Mouse (Mus musculus): Measurements from ENCODE around the gene Ccdc171. TPM values are rescaled to one million over a fixed set of nuclear protein-coding genes. Genes with fewer than 3 reads are reported as not detected.
"Not testable (repeated sequence)": the region's sequence is repeated elsewhere in the genome, so short reads cannot be mapped to it uniquely, and the experiment has no call there.

Gene Ccdc171
- polyA plus RNA-seq, 1 experiment from 2014 or later, result 3.5 TPM

GRCm38 (mm10) chr4:83511083-83511482 is 14.3 kb upstream of the Ccdc171 start:
- no peak overlapping the region for H3K4me3 ChIP-seq
- H3K9me3 ChIP-seq (replicated peaks), result no peaks in the 10 kb centered on the region
- ATAC-seq (ENCODE audit: insufficient number of reproducible peaks, low FRiP score), result no peak
- no peaks in the 10 kb centered on the region for H3K36me3 ChIP-seq
- H3K4me1 ChIP-seq (replicated peaks), result 0 out of 2 replicates have a peak, but pooled peaks cover 4% of the 10 kb centered on the region
- H3K9ac ChIP-seq, result no peak overlapping the region
- H3K27me3 ChIP-seq (replicated peaks), result no peaks in the 10 kb centered on the region
- H3K27ac ChIP-seq (ENCODE audit: poor library complexity, severe bottlenecking), result no peak overlapping the region
- 44% methylated on average over 8 of the region's 8 CpGs for WGBS
- no peak overlapping the region for H3K4me2 ChIP-seq

GRCm38 (mm10) chr4:83512217-83512616 is 13.1 kb upstream of the Ccdc171 start:
- 0 out of 2 replicates have a peak, but pooled peaks cover 4% of the 10 kb centered on the region for H3K4me1 ChIP-seq (replicated peaks)
- 87% methylated on average over 3 of the region's 3 CpGs for WGBS
- ATAC-seq (ENCODE audit: insufficient number of reproducible peaks, low FRiP score), result no peak

DNA sequence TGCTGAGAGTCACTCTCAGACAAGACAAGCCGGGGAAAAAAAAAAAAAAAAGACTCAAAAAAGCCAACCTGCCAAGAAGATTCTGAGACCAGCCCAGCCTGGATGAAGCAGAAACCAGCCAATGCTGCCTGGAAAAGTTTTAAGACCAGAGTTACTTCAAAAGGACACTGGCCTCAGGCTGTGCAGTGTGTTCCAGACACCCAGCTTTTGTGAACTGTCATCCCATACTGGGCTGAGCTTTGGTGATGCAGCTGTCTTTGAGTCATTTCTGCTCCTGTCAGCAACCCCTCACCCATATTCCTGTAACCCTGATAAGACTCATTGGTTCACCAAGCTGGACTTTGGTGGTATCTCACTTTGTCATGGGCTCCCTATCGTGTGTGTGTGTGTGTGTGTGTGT is 12.7 kb upstream of the Ccdc171 start:
- ATAC-seq (ENCODE audit: insufficient number of reproducible peaks, low FRiP score), result no peak
- Histone ChIP-seq H3K9ac (no peak overlapping the region), H3K4me2 (no peak overlapping the region), H3K9me3 (replicated peaks) (no peaks in the 10 kb centered on the region), H3K4me3 (no peak overlapping the region), H3K27ac (ENCODE audit: poor library complexity, severe bottlenecking) (no peak overlapping the region), H3K36me3 (no peaks in the 10 kb centered on the region), H3K27me3 (replicated peaks) (no peaks in the 10 kb centered on the region), H3K4me1 (replicated peaks) (0 out of 2 replicates have a peak, but pooled peaks cover 4% of the 10 kb centered on the region)
- WGBS, result 37% methylated on average over 2 of the region's 2 CpGs

More at GRCm38 (mm10) chr4:83512217-83512616, 13.1 kb upstream of the Ccdc171 start:
- Histone ChIP-seq H3K36me3 (no peaks in the 10 kb centered on the region), H3K9ac (no peak overlapping the region), H3K27me3 (replicated peaks) (no peaks in the 10 kb centered on the region), H3K9me3 (replicated peaks) (no peaks in the 10 kb centered on the region), H3K4me2 (no peak overlapping the region), H3K4me3 (no peak overlapping the region), H3K27ac (ENCODE audit: poor library complexity, severe bottlenecking) (no peak overlapping the region)

DNA sequence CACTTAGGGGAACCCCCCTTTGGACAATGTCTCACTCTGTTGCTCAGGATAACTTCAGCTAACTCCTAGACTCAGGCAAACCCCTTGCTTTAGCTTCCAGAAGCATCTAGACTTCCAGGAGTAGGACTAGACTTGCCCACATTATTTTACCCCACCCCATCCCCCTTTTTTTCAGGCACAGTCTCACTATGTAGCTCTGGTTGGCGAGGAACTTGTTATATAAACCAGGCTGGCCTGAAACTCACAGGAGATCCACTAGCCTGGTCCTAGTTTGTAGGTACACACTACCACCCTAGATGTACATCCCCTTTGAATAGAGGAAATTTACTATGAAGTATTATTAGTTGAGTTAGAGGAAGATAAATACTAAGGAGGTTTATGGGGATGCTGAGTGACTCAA is 11.2 kb upstream of the Ccdc171 start:
- Histone ChIP-seq H3K9me3 (replicated peaks) (no peaks in the 10 kb centered on the region), H3K4me3 (no peak overlapping the region), H3K36me3 (no peaks in the 10 kb centered on the region), H3K9ac (no peak overlapping the region), H3K27ac (ENCODE audit: poor library complexity, severe bottlenecking) (no peak overlapping the region), H3K4me2 (no peak overlapping the region), H3K4me1 (replicated peaks) (0 out of 2 replicates have a peak, but pooled peaks cover 4% of the 10 kb centered on the region), H3K27me3 (replicated peaks) (no peaks in the 10 kb centered on the region)
- no peak for ATAC-seq (ENCODE audit: insufficient number of reproducible peaks, low FRiP score)
- WGBS, result 67% methylated on average over 1 of the region's 1 CpGs

- H3K27me3 ChIP-seq (replicated peaks), result no peaks in the 10 kb centered on the region
- no peak overlapping the region for H3K4me3 ChIP-seq
- H3K36me3 ChIP-seq, result no peaks in the 10 kb centered on the region
- H3K9ac ChIP-seq, result no peak overlapping the region
- H3K27ac ChIP-seq (ENCODE audit: poor library complexity, severe bottlenecking), result no peak overlapping the region
- no peak overlapping the region for H3K4me2 ChIP-seq
- ATAC-seq (ENCODE audit: insufficient number of reproducible peaks, low FRiP score), result no peak
- H3K9me3 ChIP-seq (replicated peaks), result no peaks in the 10 kb centered on the region
- 80% methylated on average over 10 of the region's 10 CpGs for WGBS
- 0 out of 2 replicates have a peak, but pooled peaks cover 4% of the 10 kb centered on the region for H3K4me1 ChIP-seq (replicated peaks)
Observed at GRCm38 (mm10) chr4:83514976-83515669, 10.2 kb upstream of the Ccdc171 start.

GRCm38 (mm10) chr4:83516144-83516543 is 9.2 kb upstream of the Ccdc171 start:
- H3K27ac ChIP-seq (ENCODE audit: poor library complexity, severe bottlenecking); ATAC-seq (ENCODE audit: insufficient number of reproducible peaks, low FRiP score); H3K9ac ChIP-seq; H3K4me1 ChIP-seq (replicated peaks); H3K9me3 ChIP-seq (replicated peaks); H3K4me3 ChIP-seq; H3K27me3 ChIP-seq (replicated peaks); H3K4me2 ChIP-seq; H3K36me3 ChIP-seq: not testable (repeated sequence)
- 81% methylated on average over 5 of the region's 6 CpGs for WGBS

DNA sequence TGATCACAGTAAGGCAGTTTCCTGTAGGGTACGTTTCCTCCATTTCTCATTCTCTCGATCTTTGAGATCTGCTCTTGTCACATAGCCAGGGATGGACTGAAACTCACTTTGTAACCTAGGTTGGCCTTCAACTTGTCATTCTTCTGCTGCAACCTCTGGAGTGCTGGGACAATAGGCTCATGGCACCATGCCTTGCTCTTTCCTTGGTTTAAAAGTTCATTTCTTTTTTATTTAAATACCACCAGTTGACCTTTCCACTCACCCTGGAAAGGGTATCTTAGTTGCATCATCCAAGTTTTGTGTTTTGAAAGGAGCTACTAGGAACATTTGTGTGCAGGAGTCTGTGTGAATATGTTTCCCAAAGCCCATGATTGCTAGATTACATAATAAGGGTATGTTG is 6.2 kb upstream of the Ccdc171 start:
- WGBS, result 81% methylated on average over 2 of the region's 2 CpGs

DNA sequence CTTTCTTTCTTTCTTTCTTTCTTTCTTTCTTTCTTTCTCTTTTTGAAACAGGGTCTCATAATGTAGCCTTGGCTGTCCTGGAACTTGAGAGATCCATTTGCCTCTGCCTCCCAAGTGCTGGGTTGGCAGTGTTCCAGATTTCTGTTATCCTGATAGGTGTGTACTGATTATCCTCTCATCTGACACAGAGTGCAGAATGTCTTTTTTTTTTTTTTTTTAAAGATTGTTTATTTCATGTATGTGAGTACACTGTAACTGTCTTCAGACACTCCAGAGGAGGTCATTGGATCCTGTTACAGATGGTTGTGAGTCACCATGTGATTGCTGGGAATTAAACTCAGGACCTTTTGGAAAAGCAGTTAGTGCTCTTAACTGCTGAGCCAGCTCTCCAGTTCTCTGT is 5.5 kb upstream of the Ccdc171 start:
- Histone ChIP-seq H3K4me1 (replicated peaks) (peaks cover 3% of the 10 kb centered on the region; the same call in 1 of the 2 replicates), H3K27ac (ENCODE audit: poor library complexity, severe bottlenecking) (no peak overlapping the region), H3K9me3 (replicated peaks) (no peaks in the 10 kb centered on the region), H3K9ac (no peak overlapping the region), H3K36me3 (no peaks in the 10 kb centered on the region), H3K4me3 (no peak overlapping the region), H3K4me2 (no peak overlapping the region), H3K27me3 (replicated peaks) (no peaks in the 10 kb centered on the region)
- no peak for ATAC-seq (ENCODE audit: insufficient number of reproducible peaks, low FRiP score)

More for the DNA sequence above, 6.2 kb upstream of the Ccdc171 start:
- Histone ChIP-seq H3K9me3 (replicated peaks) (no peaks in the 10 kb centered on the region), H3K36me3 (no peaks in the 10 kb centered on the region), H3K9ac (no peak overlapping the region), H3K27ac (ENCODE audit: poor library complexity, severe bottlenecking) (no peak overlapping the region), H3K4me2 (no peak overlapping the region), H3K4me1 (replicated peaks) (no peaks in the 10 kb centered on the region), H3K4me3 (no peak overlapping the region), H3K27me3 (replicated peaks) (no peaks in the 10 kb centered on the region)
- ATAC-seq (ENCODE audit: insufficient number of reproducible peaks, low FRiP score), result no peak

GRCm38 (mm10) chr4:83520308-83520707 is 5.0 kb upstream of the Ccdc171 start:
- no peak for ATAC-seq (ENCODE audit: insufficient number of reproducible peaks, low FRiP score)
- WGBS, result 75% methylated on average over 4 of the region's 4 CpGs

DNA sequence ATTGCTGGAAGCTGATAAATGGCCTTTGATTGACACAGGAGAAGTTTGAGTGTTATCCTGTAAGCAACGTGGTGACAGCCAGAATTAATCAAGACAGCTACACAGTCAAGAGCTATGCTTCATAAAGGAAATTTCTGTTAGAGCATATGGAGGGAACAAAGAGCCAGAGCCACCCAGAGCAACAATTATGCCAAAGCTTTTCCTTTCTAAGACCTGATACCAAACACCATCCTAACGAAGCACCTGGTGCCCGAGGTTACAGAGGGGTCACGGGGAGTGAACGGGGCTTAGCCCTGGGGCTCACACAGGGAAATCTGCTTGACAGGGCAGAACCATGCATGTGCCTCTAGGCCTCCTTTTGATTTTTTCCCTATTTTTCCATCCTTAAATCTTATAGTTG is 3.3 kb upstream of the Ccdc171 start:
- Histone ChIP-seq H3K4me1 (replicated peaks) (peaks cover 3% of the 10 kb centered on the region; the same call in 1 of the 2 replicates), H3K27ac (ENCODE audit: poor library complexity, severe bottlenecking) (no peak overlapping the region), H3K4me3 (no peak overlapping the region), H3K27me3 (replicated peaks) (no peaks in the 10 kb centered on the region), H3K36me3 (no peaks in the 10 kb centered on the region), H3K9me3 (replicated peaks) (no peaks in the 10 kb centered on the region), H3K4me2 (no peak overlapping the region), H3K9ac (no peak overlapping the region)
- WGBS, result 54% methylated on average over 5 of the region's 5 CpGs
- no peak for ATAC-seq (ENCODE audit: insufficient number of reproducible peaks, low FRiP score)

More at GRCm38 (mm10) chr4:83520308-83520707, 5.0 kb upstream of the Ccdc171 start:
- Histone ChIP-seq H3K9ac (no peak overlapping the region), H3K36me3 (no peaks in the 10 kb centered on the region), H3K27ac (ENCODE audit: poor library complexity, severe bottlenecking) (no peak overlapping the region), H3K27me3 (replicated peaks) (no peaks in the 10 kb centered on the region), H3K4me1 (replicated peaks) (peaks cover 3% of the 10 kb centered on the region; the same call in 1 of the 2 replicates), H3K4me3 (no peak overlapping the region), H3K9me3 (replicated peaks) (no peaks in the 10 kb centered on the region), H3K4me2 (no peak overlapping the region)

- peak overlapping the region; percentile 90 for H3K4me2 ChIP-seq
- H3K9me3 ChIP-seq (replicated peaks), result no peaks in the 10 kb centered on the region
- no peak for ATAC-seq (ENCODE audit: insufficient number of reproducible peaks, low FRiP score)
- WGBS, result 12% methylated on average over 6 of the region's 6 CpGs
- peak overlapping the region; percentile 75 for H3K4me3 ChIP-seq
- H3K4me1 ChIP-seq (replicated peaks), result peaks cover 3% of the 10 kb centered on the region; the same call in 1 of the 2 replicates
- H3K27me3 ChIP-seq (replicated peaks), result no peaks in the 10 kb centered on the region
- H3K9ac ChIP-seq, result peak overlapping the region; percentile 83
- H3K27ac ChIP-seq (ENCODE audit: poor library complexity, severe bottlenecking), result peak overlapping the region; percentile 89
- H3K36me3 ChIP-seq, result no peaks in the 10 kb centered on the region
Observed at GRCm38 (mm10) chr4:83524456-83524842, 896 bp upstream of the Ccdc171 start.

DNA sequence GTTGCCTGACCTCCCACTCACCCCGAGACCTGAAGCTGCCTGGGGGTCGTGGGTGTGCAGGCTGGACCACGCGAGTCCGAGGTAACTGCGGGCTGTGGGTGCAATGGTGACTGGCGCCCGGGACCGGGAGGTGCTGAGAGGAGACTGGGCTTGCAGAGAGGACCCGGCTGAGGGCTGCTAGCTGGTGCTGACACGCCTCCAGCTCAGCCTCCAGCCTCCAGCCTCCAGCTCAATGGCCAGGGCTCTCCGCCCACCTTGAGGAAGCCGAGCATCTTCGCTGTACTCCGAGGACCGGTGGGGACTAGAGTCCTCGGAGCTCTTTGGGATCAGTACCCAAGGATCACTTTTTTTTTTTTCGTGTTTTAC is 328 bp downstream of the Ccdc171 start:
- Histone ChIP-seq H3K4me1 (replicated peaks) (peaks cover 3% of the 10 kb centered on the region; the same call in 1 of the 2 replicates), H3K27ac (ENCODE audit: poor library complexity, severe bottlenecking) (peak overlapping the region; percentile 85), H3K9ac (peak overlapping the region; percentile 84), H3K4me2 (peak overlapping the region; percentile 90), H3K36me3 (no peaks in the 10 kb centered on the region), H3K4me3 (peak overlapping the region; percentile 75), H3K27me3 (replicated peaks) (no peaks in the 10 kb centered on the region), H3K9me3 (replicated peaks) (no peaks in the 10 kb centered on the region)
- WGBS, result 1% methylated on average over 18 of the region's 18 CpGs
- ATAC-seq (ENCODE audit: insufficient number of reproducible peaks, low FRiP score), result peak; percentile 70
